Mouse (Mus musculus): ENCODE results near the gene Gsx1.

The Gsx1 gene

DNA sequence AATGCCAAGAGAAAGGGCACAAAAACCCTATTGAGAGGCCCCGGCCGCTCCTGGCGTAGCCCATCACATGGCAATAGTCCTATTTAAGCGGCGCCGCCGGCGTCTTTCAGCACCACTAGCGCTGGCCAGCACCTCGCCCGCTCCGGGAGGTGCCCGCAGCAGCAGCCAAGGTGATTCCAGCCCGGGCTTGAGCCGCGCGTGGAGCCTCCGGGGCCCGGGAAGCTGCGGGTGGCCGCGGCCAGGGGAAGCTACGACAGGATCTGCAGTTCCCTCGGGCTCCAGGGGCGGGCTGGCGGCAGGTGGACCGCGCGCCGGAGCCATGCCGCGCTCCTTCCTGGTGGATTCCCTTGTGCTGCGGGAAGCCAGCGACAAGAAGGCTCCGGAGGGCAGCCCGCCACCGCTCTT, at the start of gene Gsx1:
Gene Gsx1 (plus strand): TSS at position 126 of the 405 bp plus-strand sequence.
- no peak for DNase-seq (ENCODE audit: low spot score)

- no peak for DNase-seq (ENCODE audit: low spot score)
These were observed 41.2 kb upstream of the Gsx1 start for GRCm38 (mm10) chr5:147147340-147147739.

DNA sequence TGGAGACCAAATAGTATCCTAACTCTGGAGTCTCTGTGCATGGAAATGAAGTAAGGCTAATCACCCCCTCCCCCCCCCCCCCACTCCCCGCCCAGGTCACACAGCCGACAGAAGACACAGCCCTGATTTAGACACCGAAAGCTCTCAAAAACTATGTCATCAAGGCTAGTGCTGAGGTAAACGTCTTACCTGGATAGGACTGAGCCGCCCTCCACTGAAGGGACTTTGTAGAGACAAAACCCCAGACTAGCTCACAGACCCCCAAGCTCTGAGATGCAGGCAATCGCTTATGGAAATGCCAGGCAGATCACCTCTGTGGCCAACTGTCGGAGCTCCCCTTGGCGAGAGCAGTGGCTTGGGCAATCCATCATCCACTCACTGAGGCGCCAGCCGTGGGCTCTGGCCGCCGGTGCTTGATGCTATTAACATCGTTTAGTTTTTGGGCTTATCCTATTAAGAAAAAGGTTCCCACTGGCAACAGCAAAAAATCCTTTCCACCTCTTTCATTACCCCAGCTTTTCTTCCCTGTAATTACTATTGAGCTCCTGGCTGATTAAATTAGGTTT, 33.6 kb upstream of the Gsx1 start:
- DNase-seq (ENCODE audit: low spot score): no peak

DNA sequence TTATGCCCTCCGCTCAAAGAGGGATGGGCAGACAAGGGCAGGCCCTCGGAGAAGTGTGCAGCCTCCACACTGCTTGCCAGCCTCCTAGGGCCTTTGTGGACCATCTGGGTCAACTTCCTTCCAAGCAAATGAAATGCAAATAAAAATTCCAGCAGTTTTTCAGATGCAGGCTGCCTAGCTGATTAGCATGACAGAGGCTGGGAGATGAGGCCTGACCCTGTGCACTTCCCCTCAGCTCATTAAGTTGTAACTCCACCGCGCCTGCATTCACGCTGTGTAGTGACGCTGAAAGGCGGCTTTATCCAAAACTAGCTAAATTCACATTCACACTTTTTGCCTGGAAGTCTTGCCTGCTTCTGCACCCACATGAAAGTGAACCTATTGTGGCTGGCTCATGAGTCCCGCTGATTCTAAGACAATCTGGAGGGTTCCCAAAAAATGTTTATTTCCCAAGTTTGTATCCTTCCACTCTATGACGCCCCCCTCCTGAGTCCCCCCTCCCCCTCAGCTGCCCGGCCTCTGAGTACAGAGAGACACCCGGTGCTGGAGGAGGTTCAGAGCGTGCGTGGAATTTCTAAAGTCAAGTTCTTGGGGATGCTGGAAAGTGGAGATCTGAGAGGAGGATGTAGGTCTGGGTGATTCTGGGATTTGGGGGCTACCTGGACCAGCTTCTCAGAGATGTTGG, 32.9 kb upstream of the Gsx1 start:
- DNase-seq (ENCODE audit: low spot score): no peak

GRCm38 (mm10) chr5:147156376-147156775, 32.1 kb upstream of the Gsx1 start:
- DNase-seq (ENCODE audit: low spot score): no peak

DNA sequence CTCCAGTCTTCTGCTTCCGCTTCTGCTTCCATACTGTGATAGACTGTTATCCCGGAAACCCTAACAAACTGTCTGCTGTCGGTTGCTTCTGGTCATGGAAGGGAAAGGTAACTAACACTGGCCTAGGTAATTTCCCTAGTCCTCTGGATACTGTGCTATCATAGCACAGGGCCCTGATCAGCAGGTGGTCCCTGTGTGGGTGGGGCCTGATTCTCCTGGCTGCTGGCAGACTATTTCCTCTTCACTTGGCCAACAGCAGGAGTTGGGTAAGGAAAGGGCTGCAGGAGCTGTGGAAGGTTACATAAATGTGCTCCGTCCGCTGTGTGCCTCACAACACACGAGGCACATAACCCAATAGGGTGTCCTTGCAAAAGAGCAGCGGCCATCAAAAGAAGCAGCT, 31.1 kb upstream of the Gsx1 start:
- no peak for DNase-seq (ENCODE audit: low spot score)

DNA sequence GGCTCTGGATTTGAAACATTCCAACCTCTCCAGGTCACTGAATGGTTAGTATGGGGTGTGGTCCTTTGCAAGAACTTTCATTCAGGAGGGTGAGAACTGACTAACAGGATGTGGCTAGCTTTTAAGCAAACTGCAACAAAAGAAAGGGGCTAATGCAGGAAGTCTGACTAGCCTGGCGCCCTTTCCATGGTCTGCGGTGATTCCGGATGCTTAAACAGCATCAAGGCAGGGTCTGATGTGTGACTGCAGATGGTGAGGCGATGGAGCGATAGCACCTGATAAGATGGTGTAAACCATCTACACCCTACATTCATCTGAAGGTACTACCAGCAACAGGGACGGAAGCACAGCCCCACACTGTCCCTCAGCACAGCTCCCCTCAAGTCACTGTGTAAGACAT, 29.2 kb upstream of the Gsx1 start:
- DNase-seq (ENCODE audit: low spot score): no peak

DNA sequence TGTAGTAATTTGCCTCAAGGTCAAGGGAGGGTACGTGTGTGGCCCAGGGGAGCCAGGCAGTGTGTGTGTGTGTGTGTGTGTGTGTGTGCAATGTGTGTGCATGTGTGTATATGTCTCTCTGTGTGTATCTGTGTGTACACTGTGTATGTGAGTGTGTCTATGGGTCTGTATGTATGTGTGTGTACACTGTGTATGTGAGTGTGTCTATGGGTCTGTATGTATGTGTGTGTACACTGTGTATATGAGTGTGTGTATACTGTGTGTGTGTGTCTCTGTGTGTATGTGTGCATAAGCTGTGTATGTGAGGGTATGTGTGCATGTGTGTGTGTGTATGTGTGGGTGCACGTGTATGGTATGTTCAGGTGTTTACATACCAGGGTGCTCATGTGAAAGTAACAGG, 28.7 kb upstream of the Gsx1 start:
- no peak for DNase-seq (ENCODE audit: low spot score)

GRCm38 (mm10) chr5:147165060-147165459, 23.4 kb upstream of the Gsx1 start:
- DNase-seq (ENCODE audit: low spot score): no peak

DNA sequence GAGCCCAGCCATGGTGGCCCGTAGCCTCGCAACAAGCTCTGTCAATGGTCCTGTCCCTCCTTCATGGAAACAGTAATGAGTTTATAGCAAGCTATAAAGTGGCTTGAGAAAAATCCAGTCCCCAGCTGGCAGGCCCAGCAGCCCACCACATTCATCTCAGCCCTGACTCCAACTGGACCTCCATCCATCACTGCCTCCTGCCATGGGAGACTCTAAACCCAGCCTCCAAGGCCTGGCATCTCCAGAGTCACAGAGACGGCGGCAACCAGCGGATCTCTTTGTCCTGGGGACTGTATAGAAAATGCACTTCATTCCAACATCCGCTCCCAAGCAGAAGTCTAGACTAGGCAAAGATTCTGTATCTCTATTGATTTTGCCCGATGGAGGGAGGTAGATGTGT, 18.4 kb upstream of the Gsx1 start:
- DNase-seq (ENCODE audit: low spot score): no peak

DNA sequence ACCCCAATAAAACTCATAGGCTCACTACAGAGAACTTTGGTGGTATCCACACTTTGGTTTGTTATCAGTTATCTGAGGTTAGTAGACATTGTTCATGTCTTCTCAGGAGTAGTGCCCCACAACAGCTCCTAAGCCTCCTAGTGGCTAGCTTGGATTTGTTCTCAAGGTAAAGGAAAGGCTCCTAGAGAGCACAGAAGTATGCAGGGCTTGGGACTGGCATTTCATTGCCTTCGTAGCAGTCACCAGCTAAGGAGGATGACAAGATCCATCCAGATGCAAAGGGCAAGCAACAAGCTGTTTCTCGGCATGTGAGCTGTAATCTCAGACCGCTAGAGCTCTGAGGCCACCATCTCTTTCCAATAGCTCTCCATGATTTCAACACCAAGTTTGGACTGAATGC, 14.4 kb upstream of the Gsx1 start:
- no peak for DNase-seq (ENCODE audit: low spot score)

DNA sequence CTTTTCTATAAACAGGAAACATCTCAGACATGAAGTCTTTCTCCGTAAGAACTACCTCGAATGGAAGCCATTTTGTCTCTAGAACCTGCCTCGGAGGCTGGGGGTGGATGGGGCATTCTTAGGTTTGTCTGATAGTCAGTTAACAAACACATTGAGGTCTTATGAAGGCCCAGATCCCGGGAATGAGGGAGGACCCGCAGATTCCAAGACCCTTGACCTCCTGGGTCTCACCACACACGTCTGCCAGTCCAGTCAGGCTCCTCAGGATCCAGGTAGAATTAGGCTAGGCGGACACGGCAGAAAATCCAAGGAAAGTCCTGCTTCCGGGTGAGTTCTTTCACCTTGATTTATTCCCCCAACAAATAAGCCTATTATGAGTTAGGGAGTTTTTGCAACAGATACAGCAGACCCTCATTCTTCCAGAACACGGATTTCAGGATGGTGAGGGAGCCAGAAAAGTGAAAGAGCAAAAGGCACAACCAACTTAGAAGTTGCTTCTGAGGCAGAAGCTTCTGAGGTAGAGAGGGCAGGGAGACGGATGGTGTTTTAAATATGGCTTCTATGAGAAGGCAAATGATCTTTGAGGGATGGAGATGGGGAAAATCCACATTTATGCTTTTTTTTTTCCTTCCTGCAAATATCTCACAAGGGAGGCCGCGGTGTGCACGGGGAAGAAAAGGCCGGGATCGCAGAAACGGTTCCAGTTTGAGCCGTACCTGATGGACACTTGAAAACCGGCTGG, 3.2 kb upstream of the Gsx1 start:
- no peak for DNase-seq (ENCODE audit: low spot score)

GRCm38 (mm10) chr5:147186001-147186431, 2.5 kb upstream of the Gsx1 start:
- no peak for DNase-seq (ENCODE audit: low spot score)

DNA sequence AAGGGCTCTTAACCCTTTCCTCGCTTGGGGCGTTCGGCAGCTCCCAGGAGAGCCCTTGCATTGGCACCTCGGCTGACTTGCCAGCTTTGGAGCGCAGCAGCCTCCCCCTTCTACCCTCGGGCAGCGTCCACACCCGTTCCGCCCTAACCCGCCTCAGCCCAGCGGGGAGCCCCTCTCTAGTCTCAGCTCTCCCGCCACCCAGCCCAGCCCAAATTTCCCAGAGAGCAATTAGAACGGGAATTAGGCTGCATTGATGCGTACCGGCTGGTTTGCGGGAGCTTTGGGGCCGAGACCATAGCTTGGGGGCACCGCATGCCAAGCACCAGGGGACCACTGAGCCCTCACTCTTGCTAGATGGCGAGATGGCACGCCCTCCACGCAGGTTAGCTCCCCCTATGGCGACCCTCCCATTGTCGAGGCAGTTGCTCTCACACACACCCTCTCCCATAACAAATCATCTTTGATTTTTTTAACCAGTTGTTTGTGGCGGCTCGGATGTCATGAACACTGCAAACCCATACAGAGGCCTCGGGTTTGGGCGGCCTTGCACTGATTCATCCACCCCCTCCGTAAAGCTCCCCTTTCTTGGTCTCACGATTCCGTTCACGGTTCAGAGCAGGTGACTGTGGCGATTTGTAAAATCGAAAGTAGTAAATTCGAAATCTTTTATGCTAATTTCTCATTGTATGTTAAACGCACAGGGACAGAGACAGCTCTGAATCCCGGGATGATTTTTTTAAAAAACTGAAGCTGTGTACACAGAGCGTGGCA, 1.5 kb upstream of the Gsx1 start:
- no peak for DNase-seq (ENCODE audit: low spot score)

DNA sequence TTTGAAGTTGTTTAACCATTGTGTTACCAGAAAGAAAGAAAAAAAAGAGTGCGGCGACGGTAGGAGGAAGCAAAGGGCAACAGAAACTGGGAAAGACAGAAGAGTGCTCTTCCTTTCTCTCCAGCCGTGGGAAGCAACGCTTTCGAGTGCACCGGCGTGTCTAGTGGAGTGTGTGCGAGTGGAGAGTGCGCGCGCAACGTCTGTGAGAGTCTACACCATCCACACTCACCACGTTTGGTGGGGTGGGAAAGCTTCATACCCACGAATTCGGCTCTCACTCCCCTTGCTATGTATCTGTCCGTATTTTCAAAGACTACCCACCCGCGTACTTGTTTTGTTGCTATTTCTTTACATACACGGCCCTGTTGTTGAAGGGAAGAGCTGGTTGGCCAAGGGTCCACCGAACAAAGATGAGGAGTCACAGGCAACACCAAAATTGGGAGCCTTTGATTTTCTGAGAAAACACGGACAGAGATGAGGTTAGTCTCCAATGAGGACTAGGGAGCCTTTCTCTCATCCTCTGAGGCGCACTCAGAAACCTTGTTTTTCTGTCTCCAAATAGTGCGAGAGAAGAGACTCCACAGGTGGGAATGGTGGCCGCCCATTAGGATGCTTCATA, 835 bp upstream of the Gsx1 start:
- no peak for DNase-seq (ENCODE audit: low spot score)

DNA sequence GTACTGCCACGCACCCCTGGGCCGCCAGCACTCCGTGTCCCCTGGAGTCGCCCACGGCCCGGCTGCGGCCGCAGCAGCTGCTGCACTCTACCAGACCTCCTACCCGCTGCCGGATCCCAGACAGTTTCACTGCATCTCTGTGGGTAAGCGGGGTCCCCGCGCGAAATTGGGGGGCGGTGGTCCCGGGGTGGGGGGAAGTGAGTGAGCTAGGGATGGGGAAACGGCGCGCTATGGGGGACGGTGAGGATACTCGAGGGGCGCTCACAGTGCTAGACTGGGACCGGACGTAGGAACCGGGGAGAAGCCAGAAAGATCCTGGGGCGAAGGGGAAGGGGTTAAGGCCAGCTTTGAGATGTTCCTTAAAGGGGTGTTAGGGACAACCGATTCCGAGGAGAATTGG, 660 bp downstream of the Gsx1 start:
- DNase-seq (ENCODE audit: low spot score): no peak

GRCm38 (mm10) chr5:147189836-147190602, 1.5 kb downstream of the Gsx1 start:
- DNase-seq (ENCODE audit: low spot score): no peak

DNA sequence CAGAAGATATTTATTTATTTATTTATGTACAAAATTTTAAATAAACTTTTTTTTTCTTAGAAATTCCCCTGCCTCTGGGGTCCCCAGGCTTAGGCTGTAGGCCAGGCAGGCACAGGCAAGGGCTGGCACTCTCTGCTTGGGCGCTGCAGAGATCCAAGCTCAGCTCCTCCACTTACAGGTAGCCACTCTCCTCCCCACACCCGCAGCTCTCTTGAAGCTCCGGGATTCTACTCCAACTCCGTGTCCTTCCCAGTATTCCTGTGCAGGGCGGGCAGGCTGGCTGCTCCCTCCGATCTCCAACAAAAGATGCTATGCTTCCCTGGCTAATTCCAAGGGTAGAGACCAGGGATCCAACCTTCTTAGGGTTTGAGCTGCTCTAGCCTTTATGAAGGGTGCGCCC, 2.4 kb downstream of the Gsx1 start:
- DNase-seq (ENCODE audit: low spot score): no peak

DNA sequence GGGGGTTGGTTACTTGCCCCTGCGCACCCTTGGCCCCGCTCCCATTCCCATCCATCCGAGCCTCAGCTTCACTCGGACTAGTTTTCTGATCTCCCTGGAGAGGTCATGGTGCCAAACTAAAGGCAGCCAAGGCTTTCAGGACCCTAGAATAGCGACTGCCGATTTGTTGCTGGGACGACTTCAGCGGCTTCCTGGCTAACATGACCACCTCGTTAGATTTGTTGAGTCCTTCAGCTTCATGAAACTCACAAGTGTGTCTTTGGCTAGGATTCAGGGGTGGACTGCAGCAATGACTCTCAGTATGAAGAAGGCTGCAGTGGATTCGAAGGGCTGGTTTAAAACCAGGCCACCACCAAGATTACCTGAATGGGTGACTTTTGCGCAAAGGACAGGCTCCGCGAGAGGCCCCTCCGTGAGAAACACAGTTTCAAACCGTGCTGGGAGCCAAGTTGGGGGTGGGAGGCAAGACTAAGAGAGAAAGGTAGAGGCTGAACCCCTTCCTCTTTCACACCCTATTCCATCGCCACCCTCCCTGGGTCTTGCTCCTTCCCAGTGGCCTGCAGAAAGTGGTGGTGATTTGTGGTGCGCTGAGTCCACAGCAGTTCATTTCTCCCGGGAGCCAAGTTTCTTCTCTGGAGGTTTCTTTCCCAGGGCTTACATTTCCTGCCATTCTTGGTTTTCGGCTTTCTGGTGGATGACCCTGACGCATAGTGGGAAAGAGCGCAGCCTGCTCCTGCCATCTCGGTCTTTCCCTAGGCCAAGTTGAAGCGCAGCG, 3.5 kb downstream of the Gsx1 start:
- DNase-seq (ENCODE audit: low spot score): no peak

DNA sequence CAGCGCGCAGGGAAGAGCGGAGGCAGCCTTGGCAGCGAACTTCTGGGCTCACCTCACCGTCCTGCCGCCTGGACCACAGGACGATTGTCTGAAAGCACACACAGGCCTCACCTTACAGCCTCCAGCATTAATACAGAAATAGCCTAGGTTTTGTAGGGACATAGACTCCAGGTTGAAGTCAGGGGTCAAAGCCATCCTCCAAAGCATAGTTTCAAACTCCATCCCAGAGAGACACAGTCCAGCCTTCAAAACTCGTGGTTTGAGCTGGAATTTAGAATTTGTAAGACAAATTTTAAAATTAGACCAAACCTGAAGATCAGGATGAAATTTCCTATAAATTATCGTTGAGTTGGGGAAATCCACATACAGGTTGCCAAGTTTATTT, 4.1 kb downstream of the Gsx1 start:
- DNase-seq (ENCODE audit: low spot score): no peak

GRCm38 (mm10) chr5:147204905-147205304, 16.4 kb downstream of the Gsx1 start:
- DNase-seq (ENCODE audit: low spot score): no peak

All from urinary bladder, postnatal 10 days (tissue).